Mouse (Mus musculus) heart, postnatal 36 days (tissue): ENCODE data around the gene Usp34. TPM values are rescaled to one million over a fixed set of nuclear protein-coding genes. Genes with fewer than 3 reads are reported as not detected.
A peak's percentile ranks its signal among the peaks of the same experiment; 100 is the strongest.
"Not testable (repeated sequence)": the region's sequence is repeated elsewhere in the genome, so short reads cannot be mapped to it uniquely, and the experiment has no call there.

ENCODE experiments used
- DNase-seq, 2 experiments: peaks; one replicate each; pipeline ENCODE4 v3.0.0; 2021 to 2022
- intact Hi-C: fragments of 180-260 bp; cut with DNase I; formaldehyde crosslinking; loops from one replicate; pipeline ENCODE4 v1.15.1; 2025
- microRNA-seq, 2 experiments: library from miRNA; unstranded; fragments of <30 nt; microRNA quantifications; one replicate each; pipeline ENCODE4 v1.2.0; 2021; ENCODE audit warnings: borderline number of aligned reads in 2 of 2
- total RNA-seq, 2 experiments: library from RNA; stranded (reverse); gene quantifications; 2 replicates each; pipeline ENCODE4 v1.2.3; 2021

Usp34 gene
- total RNA-seq, 2 experiments from 2014 or later = 37.1 to 40.4 TPM

DNA sequence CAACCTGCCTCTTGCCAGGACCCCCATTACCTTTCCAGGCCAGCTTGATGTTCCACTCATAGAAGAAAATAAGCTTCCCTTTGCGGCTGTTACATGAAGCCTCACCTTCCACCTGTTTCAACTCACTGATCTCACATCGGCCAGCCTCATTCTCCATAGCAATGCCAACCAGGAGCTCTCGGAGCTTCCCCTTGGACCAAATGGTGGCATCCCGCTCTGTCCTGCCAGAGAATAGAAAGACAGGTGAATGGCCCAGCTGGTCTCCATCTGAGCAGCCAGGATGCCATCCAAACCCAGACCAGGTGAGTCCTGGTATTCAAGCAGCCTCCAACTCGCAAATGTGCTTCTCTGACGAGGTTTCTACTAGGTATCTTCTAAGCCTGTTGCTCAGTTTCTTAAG, 190.0 kb downstream of the Usp34 start:
- DNase-seq = no peak
- intact Hi-C loops = loop anchor here (5.0 to 10.0 kb wide), 5 partner anchors 71 to 502 kb away; partner anchors contain the start of genes Cct4, Papolg, Rel and Usp34

- intact Hi-C loops = loop anchor here (5.0 to 10.0 kb wide), 5 partner anchors 70 to 503 kb away; partner anchors contain the start of genes Cct4, Papolg, Rel and Usp34
- peak in 1 of 2 experiments; percentile 72 for DNase-seq
These were observed 190.6 kb downstream of the Usp34 start for GRCm38 (mm10) chr11:23497335-23497717.

DNA sequence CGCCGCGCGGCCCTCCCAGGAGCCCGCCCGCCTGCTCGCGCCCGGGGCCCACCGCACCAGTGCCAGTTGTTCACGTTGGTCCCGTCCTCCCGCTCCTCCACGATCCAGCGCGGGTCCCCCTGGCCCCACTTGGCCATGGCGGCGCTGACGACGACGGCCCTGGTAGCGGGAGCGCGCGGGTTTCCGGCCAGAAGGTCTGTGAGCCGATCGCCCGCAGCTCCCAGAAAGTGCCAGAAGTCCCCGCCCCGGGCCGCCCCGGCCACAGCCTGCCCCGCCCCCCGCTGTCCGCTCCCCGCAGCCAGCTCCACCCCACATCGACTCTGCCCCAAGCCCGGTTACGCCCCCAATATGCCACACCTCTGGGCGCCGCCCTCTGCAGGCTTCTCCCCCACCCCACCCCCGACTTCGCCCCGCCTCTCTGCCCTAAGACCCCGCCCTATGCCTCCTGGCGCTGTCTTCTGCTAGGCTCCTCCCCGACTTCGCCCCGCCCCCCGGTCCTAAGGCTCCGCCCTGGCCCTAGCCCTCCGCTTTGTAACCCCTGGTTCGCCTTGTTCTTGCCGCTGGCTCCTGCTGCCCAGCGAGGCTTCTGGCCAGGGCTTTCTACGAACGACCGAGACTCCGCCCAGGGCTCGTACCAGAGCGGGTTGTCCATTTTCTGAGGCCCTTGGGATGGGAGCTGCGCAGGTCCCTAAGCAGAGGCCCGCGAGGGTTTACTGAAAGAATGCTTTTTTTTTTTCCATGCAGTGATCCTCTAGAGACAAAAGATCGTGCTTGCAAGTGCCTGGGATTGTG, 191.2 kb downstream of the Usp34 start, which contains the start of gene Ahsa2:
TSS of gene Ahsa2 (minus strand) at position 313 of the 792 bp plus-strand sequence.
- intact Hi-C loops = loop anchor here (5.0 to 10.0 kb wide), 5 partner anchors 69 to 503 kb away; partner anchors contain the start of genes Cct4, Papolg, Rel and Usp34
- DNase-seq = peak; percentile 97 to 98

GRCm38 (mm10) chr11:23498609-23499008, 191.9 kb downstream of the Usp34 start:
- no peak for DNase-seq
- intact Hi-C loops = loop anchor here (5.0 to 10.0 kb wide), 5 partner anchors 69 to 504 kb away; partner anchors contain the start of genes Cct4, Papolg, Rel and Usp34

- DNase-seq, intact Hi-C loops: not testable (repeated sequence)
These were observed 198.1 kb downstream of the Usp34 start for GRCm38 (mm10) chr11:23504801-23505200.

GRCm38 (mm10) chr11:23514785-23515184, 208.1 kb downstream of the Usp34 start:
- intact Hi-C loops, DNase-seq: not testable (repeated sequence)

DNA sequence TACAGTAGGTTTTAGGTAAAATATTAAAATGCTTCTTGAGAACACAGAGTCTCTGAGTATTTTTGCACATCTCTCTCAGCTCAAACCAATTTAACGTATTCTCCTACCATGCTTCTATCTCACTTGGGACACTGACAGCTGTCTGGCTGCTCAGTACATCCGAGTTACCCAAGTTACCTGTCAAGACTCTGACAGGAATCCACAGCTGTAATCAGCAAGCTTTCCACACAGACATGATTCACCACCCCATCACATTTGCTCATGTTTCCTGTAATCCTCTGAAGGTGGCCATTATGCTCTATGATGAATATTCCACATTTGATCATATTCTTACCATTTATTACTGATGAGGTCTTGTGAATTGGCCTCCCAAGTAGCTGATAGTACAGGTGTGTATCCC, 208.6 kb downstream of the Usp34 start:
- intact Hi-C loops = no loop called here
- DNase-seq = no peak

DNA sequence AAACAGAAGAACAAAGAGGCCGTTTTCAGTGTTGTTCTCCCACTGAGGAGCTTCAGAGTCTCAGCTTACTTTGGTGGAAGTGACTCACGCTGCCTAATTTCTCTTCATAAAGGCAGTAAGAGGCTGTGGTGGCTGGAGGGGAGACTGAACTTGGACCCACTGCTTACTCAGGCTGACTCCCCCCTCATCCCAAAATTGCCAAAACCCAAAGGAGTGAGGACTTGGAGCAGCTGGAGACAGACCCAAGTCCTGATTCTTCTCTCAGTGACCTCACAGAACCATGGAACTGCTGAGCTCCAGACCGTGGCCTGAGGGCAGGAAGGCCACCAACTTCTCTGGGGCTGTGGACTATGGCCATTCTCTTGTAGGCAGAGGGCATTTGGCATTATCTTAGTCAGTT, 212.3 kb downstream of the Usp34 start:
- DNase-seq = no peak
- intact Hi-C loops = no loop called here

GRCm38 (mm10) chr11:23520473-23521205, 213.9 kb downstream of the Usp34 start, which contains the start of gene 1700093K21Rik:
1700093K21Rik (minus strand) TSS chr11:23521155.
- DNase-seq = no peak
- intact Hi-C loops = no loop called here

GRCm38 (mm10) chr11:23537446-23537845, 230.8 kb downstream of the Usp34 start:
- intact Hi-C loops = no loop called here
- no peak for DNase-seq

Small RNA genes lying within 50 kb of the gene (microRNA-seq; reads per million reads assigned to microRNA genes)
- 0 reads per million in 2 experiments for gene Gm47279

Other genes with a start within 250 kb of the Usp34 start
- 10 to 100 TPM; 32.5 to 36.7 TPM for gene Xpo1, start 50.9 kb upstream of the Usp34 start, total RNA-seq
- 10 to 100 TPM; 43.4 to 63.0 TPM for gene Ahsa2, start 191.1 kb downstream of the Usp34 start, total RNA-seq
- not detected for gene 1700093K21Rik, start 214.3 kb downstream of the Usp34 start, total RNA-seq